Mouse (Mus musculus): ENCODE measurements at regions not wholly inside any gene's neighbourhood (a gene's known extent, or its start where the extent isn't known, plus 50 kb on each side); places are given as distances from the start of the nearest gene placed in this dataset.

DNA sequence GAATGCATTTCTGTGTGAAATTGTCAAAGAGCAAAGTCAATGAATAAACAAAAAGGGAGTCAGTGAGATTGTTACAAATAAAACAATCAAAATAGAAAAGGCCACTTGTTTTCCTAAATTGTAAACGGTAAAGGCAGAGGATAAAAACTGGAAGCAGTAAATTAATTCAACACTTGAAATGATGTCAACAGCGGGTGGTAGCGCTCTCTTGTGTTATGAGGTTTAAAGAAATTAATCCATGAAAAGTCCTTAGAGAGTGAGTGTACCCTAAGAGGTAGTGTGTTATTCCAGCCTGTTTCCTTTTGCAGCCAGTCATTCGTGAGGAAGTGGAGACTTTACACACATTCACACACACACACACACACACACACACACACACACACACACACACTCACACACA lies 73.2 kb upstream of the Zc3h12c start:
- H3K27ac ChIP-seq (replicated peaks; ENCODE audit: low read depth, low read length): no peak overlapping the region
- no peak overlapping the region for H3K9ac ChIP-seq (ENCODE audit: low read depth, low read length, severe bottlenecking)
- H3K4me3 ChIP-seq (replicated peaks; ENCODE audit: low read length): no peak overlapping the region
- H3K4me2 ChIP-seq (replicated peaks; ENCODE audit: low read depth, low read length, severe bottlenecking): no peak overlapping the region
- no peaks in the 10 kb centered on the region for H3K9me3 ChIP-seq (ENCODE audit: control insufficient read depth, low read length)
- ATAC-seq (ENCODE audit: low FRiP score, low read depth) (no peak), DNase-seq (ENCODE audit: low spot score) (no peak)
- H3K4me1 ChIP-seq (ENCODE audit: control insufficient read depth, insufficient read depth, low read length): no peaks in the 10 kb centered on the region
- no peaks in the 10 kb centered on the region for H3K27me3 ChIP-seq (ENCODE audit: control insufficient read depth, insufficient read depth, low read length)
- WGBS: 62% methylated on average over 4 of the region's 4 CpGs
- TF ChIP-seq POLR2A (IDR thresholded peaks at IDR 0.05; ENCODE audit: borderline replicate concordance, extremely low read depth, insufficient read depth, insufficient read length): no peak
- H3K36me3 ChIP-seq (ENCODE audit: control insufficient read depth, insufficient read depth, low read length): no peaks in the 10 kb centered on the region

DNA sequence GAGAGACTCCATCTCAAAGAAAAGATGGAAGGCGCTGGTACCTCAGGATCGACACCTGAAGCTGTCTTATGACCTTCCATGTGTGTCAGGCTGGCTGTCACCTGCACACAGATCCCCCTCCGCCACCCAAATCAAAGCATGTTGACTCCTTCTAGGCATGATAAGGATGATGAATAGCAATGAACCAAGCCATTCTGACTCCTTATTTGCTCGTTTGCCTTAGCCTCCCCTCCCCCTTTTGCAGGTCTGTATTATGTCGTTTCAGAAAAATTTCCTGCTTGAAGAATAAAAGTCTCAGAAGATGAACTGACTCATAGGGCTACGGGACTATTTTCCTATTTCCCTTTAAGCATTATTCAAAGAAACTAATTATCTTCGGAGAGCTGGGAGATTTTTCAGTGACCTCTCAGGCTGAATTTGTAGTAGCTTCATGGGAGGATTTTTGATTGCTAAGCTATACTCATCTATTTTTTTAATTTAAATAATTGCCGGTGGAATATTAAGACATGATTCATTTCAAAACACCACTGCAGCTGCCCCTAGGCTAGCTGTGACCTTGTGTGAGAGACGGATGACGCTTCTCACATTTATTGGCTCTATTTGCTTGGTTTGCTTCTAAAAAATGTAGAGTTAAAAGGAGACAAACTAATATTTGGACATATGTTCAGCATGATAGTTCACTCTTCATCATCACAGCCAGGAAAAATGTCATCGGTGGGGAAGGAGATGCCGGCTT lies 72.4 kb upstream of the Zc3h12c start:
- DNase-seq (ENCODE audit: low spot score): no peak
- H3K27me3 ChIP-seq (ENCODE audit: control insufficient read depth, insufficient read depth, low read length): no peaks in the 10 kb centered on the region

DNA sequence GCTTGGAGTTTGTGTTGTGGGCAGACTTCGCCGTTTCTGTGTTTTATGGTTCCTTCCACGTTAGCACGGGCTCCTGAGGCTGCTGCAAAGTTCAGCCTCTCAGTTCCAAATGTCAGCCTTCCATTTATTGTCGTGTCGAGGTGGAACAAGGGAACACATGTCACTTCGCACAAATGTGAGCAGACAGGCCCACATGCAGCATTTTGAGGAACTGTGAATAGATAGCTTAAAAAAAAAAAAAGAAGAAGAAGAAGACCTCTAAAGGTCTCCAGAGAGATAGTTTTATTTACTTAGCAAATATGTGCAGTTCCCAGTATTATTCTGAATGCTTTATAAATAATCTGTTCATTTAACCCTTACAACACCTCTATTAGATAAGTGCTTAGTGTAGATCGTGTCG lies 66.4 kb upstream of the Zc3h12c start:
- Histone ChIP-seq H3K27ac (replicated peaks; ENCODE audit: low read depth, low read length) (no peak overlapping the region), H3K36me3 (ENCODE audit: control insufficient read depth, insufficient read depth, low read length) (no peaks in the 10 kb centered on the region), H3K9me3 (ENCODE audit: control insufficient read depth, low read length) (no peaks in the 10 kb centered on the region), H3K4me2 (replicated peaks; ENCODE audit: low read depth, low read length, severe bottlenecking) (no peak overlapping the region), H3K9ac (ENCODE audit: low read depth, low read length, severe bottlenecking) (no peak overlapping the region), H3K4me3 (replicated peaks; ENCODE audit: low read length) (no peak overlapping the region), H3K4me1 (ENCODE audit: control insufficient read depth, insufficient read depth, low read length) (no peaks in the 10 kb centered on the region), H3K27me3 (ENCODE audit: control insufficient read depth, insufficient read depth, low read length) (no peaks in the 10 kb centered on the region)
- no peak for TF ChIP-seq POLR2A (IDR thresholded peaks at IDR 0.05; ENCODE audit: borderline replicate concordance, extremely low read depth, insufficient read depth, insufficient read length)
- 51% methylated on average over 9 of the region's 9 CpGs for WGBS
- ATAC-seq (ENCODE audit: low FRiP score, low read depth) (no peak), DNase-seq (ENCODE audit: low spot score) (no peak)

More for the DNA sequence above, 72.4 kb upstream of the Zc3h12c start:
- no peaks in the 10 kb centered on the region for H3K9me3 ChIP-seq (ENCODE audit: control insufficient read depth, low read length)
- no peak overlapping the region for H3K27ac ChIP-seq (replicated peaks; ENCODE audit: low read depth, low read length)
- no peak overlapping the region for H3K4me3 ChIP-seq (replicated peaks; ENCODE audit: low read length)
- no peak for ATAC-seq (ENCODE audit: low FRiP score, low read depth)
- no peak for TF ChIP-seq POLR2A (IDR thresholded peaks at IDR 0.05; ENCODE audit: borderline replicate concordance, extremely low read depth, insufficient read depth, insufficient read length)
- no peak overlapping the region for H3K9ac ChIP-seq (ENCODE audit: low read depth, low read length, severe bottlenecking)
- no peak overlapping the region for H3K4me2 ChIP-seq (replicated peaks; ENCODE audit: low read depth, low read length, severe bottlenecking)
- no peaks in the 10 kb centered on the region for H3K36me3 ChIP-seq (ENCODE audit: control insufficient read depth, insufficient read depth, low read length)
- no peaks in the 10 kb centered on the region for H3K4me1 ChIP-seq (ENCODE audit: control insufficient read depth, insufficient read depth, low read length)
- 68% methylated on average over 12 of the region's 12 CpGs for WGBS

DNA sequence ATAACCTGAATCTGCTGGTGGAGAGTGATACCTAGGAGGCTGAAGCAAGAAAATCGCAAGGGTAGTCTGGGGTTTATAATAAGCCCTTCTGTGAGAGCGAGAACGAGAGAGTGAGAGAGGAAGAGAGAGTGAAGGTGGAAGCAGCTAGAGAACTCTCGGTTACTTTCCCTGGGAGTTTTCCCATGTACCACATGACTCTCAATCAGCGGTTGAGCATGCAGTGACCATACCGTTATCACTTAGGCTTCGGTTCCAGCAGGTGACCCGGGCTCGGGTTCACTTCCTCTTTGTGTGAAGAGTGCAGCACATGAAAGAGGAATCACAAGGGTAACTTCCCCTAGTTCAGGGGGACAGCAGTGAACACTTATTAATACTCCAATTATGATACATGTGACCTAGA lies 61.2 kb upstream of the Zc3h12c start:
- no peak for ATAC-seq (ENCODE audit: low FRiP score, low read depth)
- H3K27me3 ChIP-seq (ENCODE audit: control insufficient read depth, insufficient read depth, low read length): no peaks in the 10 kb centered on the region
- no peak overlapping the region for H3K4me3 ChIP-seq (replicated peaks; ENCODE audit: low read length)
- H3K9me3 ChIP-seq (ENCODE audit: control insufficient read depth, low read length): no peaks in the 10 kb centered on the region
- no peak for DNase-seq (ENCODE audit: low spot score)
- H3K9ac ChIP-seq (ENCODE audit: low read depth, low read length, severe bottlenecking): no peak overlapping the region
- no peak for TF ChIP-seq POLR2A (IDR thresholded peaks at IDR 0.05; ENCODE audit: borderline replicate concordance, extremely low read depth, insufficient read depth, insufficient read length)
- H3K27ac ChIP-seq (replicated peaks; ENCODE audit: low read depth, low read length): no peak overlapping the region
- H3K4me2 ChIP-seq (replicated peaks; ENCODE audit: low read depth, low read length, severe bottlenecking): no peak overlapping the region
- 80% methylated on average over 9 of the region's 9 CpGs for WGBS
- H3K4me1 ChIP-seq (ENCODE audit: control insufficient read depth, insufficient read depth, low read length): no peaks in the 10 kb centered on the region
- no peaks in the 10 kb centered on the region for H3K36me3 ChIP-seq (ENCODE audit: control insufficient read depth, insufficient read depth, low read length)

DNA sequence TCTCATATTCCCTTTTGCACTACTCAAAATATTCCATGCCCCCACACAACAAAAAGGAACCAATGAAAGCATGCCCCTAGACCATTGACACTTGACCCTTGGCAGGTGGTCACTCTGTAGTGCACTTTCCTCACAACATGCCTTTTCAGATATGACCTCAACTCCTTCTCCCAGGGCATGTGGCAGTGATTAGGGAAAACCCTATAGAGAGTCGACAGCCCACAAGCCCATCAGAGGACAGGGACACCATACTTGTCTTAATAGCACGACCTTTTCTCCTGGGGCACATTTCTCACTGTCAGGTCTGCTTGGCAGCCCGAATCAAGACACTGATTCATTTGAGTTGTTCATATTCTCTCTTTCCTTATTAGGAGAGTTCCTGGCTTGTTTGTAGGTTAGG lies 57.3 kb upstream of the Zc3h12c start:
- Histone ChIP-seq H3K27me3 (ENCODE audit: control insufficient read depth, insufficient read depth, low read length) (no peaks in the 10 kb centered on the region), H3K36me3 (ENCODE audit: control insufficient read depth, insufficient read depth, low read length) (no peaks in the 10 kb centered on the region), H3K9ac (ENCODE audit: low read depth, low read length, severe bottlenecking) (no peak overlapping the region), H3K4me2 (replicated peaks; ENCODE audit: low read depth, low read length, severe bottlenecking) (no peak overlapping the region), H3K27ac (replicated peaks; ENCODE audit: low read depth, low read length) (no peak overlapping the region), H3K9me3 (ENCODE audit: control insufficient read depth, low read length) (no peaks in the 10 kb centered on the region), H3K4me1 (ENCODE audit: control insufficient read depth, insufficient read depth, low read length) (no peaks in the 10 kb centered on the region), H3K4me3 (replicated peaks; ENCODE audit: low read length) (no peak overlapping the region)
- DNase-seq (ENCODE audit: low spot score): no peak
- TF ChIP-seq POLR2A (IDR thresholded peaks at IDR 0.05; ENCODE audit: borderline replicate concordance, extremely low read depth, insufficient read depth, insufficient read length): no peak
- WGBS: 48% methylated on average over 3 of the region's 3 CpGs
- ATAC-seq (ENCODE audit: low FRiP score, low read depth): no peak

Measured in limb, embryonic 14.5 days (tissue).